Mouse (Mus musculus): ENCODE results near the gene Shroom2. TPM values are rescaled to one million over a fixed set of nuclear protein-coding genes. Genes with fewer than 3 reads are reported as not detected.

Gene Shroom2
- total and polyA plus RNA-seq, 3 experiments = 0.09 TPM; not detected in 2

DNA sequence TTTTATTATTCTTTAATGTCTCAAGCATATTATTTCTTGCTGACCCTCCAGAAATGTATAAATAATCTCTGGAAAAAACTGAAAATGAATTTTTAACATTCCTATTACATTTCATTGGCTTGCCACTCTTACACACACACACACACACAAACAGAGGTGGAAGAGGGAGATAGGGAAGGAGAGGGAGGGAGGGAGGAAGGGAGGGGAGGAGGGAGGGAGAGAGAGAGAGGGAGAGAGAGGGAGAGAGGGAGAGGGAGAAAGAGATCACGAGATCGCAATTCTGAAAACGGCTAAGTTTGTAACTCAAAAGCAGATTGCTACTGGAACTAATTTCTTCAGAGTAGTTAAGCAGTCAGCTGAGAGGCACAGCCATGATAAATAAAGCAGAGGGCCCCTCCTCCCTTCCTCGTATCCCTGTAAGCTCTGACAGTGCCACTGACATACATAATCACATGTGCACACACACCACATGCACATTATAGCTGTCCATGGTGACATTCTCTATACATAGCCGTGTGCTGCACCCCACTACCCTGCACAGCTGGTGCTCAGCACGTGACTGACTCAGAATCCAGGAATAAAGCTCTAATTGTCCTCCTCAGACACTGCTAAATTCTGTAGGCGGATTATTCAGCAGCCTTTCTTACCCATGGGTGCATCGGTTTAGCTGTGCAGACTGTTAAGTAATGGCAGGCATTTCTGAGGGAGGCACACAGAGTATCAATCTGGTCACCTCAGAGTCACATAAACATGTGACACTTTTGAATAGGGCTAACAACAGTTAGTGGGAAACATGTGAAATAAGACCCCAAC, 113.3 kb downstream of the Shroom2 start:
- Histone ChIP-seq H3K4me3 (replicated peaks in 1 of 3; ENCODE audit: low read depth in 2 of 3, low read length in 2 of 3, poor library complexity in 1 of 3) (no peak overlapping the region), H3K9ac (ENCODE audit: insufficient read depth, low read depth) (no peak overlapping the region), H3K79me2 (replicated peaks; ENCODE audit: control insufficient read depth, extremely low read depth, insufficient read depth, poor library complexity, severe bottlenecking) (no peaks in the 10 kb centered on the region), H3K9me3 (replicated peaks; ENCODE audit: low read length) (no peaks in the 10 kb centered on the region), H3K27ac (ENCODE audit: insufficient read depth, low read depth) (no peak overlapping the region), H3K27me3 (replicated peaks) (no peaks in the 10 kb centered on the region), H3K36me3 (replicated peaks in 1 of 2; ENCODE audit: control insufficient read depth in 1 of 2, insufficient read depth in 1 of 2, low read length in 1 of 2) (no peaks in the 10 kb centered on the region), H3K4me2 (ENCODE audit: insufficient read depth, low read depth, poor library complexity, severe bottlenecking) (no peak overlapping the region), H3K4me1 (ENCODE audit: control insufficient read depth in 1 of 2, insufficient read depth in 2 of 2) (no peaks in the 10 kb centered on the region)
- dilution Hi-C loops (cut with MboI; ENCODE audit: extremely low pct_ligation_motif_present, extremely low pct_unique_long_range_greater_than_20kb, low sequenced_read_pairs) = no loop called here
- in situ Hi-C loops (cut with MboI; ENCODE audit: low pct_ligation_motif_present, low pct_unique_long_range_greater_than_20kb, low sequenced_read_pairs) = no loop called here
- TF ChIP-seq CHD1 (IDR thresholded peaks at IDR 0.05; ENCODE audit: low read depth, low read length) (no peak), IRF4 (IDR thresholded peaks at IDR 0.05; ENCODE audit: low read depth, low read length) (no peak), JUND (conservative IDR thresholded peaks at IDR 0.05; ENCODE audit: low read depth, low read length) (no peak), SMC3 (IDR thresholded peaks at IDR 0.05; ENCODE audit: low read depth, low read length) (no peak), BHLHE40 (IDR thresholded peaks at IDR 0.05; ENCODE audit: low read depth, low read length) (no peak), EP300 (IDR thresholded peaks at IDR 0.05; ENCODE audit: low read length) (no peak), CTCF (conservative IDR thresholded peaks at IDR 0.05 in 1 of 2, IDR thresholded peaks at IDR 0.05 in 1 of 2; ENCODE audit: low read depth in 2 of 2, low read length in 2 of 2) (no peak), UBTF (IDR thresholded peaks at IDR 0.05; ENCODE audit: low read depth, low read length) (no peak), HCFC1 (IDR thresholded peaks at IDR 0.05; ENCODE audit: low read depth, low read length) (no peak), NELFE (IDR thresholded peaks at IDR 0.05; ENCODE audit: low read depth, low read length) (no peak), SIN3A (IDR thresholded peaks at IDR 0.05; ENCODE audit: low read length) (no peak), ETS1 (conservative IDR thresholded peaks at IDR 0.05; ENCODE audit: low read depth, low read length) (no peak)
- DNase-seq (ENCODE audit: extremely low read depth) = no peak

DNA sequence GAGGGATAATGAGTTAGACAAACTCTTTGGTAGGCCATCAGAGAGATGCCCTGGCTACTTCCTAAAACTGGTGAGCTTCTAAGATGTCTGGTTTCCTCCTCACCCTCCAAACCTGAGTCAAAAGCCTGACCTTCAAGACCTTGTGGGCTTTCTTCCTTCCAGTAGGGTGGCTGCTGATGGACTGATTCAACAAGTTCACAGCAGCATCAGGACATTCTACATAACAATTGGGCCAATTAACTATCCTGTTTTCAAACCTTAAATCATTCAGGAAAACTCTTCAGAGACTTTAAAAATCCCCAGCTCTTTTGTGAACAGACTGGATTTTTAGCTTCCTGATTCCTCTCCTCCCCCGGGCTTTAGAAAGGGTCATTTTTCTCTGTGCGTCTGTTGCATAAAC, 116.6 kb downstream of the Shroom2 start:
- Histone ChIP-seq H3K4me1 (ENCODE audit: control insufficient read depth in 1 of 2, insufficient read depth in 2 of 2) (no peaks in the 10 kb centered on the region), H3K27ac (ENCODE audit: insufficient read depth, low read depth) (no peak overlapping the region), H3K79me2 (replicated peaks; ENCODE audit: control insufficient read depth, extremely low read depth, insufficient read depth, poor library complexity, severe bottlenecking) (no peaks in the 10 kb centered on the region), H3K9ac (ENCODE audit: insufficient read depth, low read depth) (no peak overlapping the region), H3K4me3 (replicated peaks in 1 of 3; ENCODE audit: low read depth in 2 of 3, low read length in 2 of 3, poor library complexity in 1 of 3) (no peak overlapping the region), H3K36me3 (replicated peaks in 1 of 2; ENCODE audit: control insufficient read depth in 1 of 2, insufficient read depth in 1 of 2, low read length in 1 of 2) (no peaks in the 10 kb centered on the region), H3K27me3 (replicated peaks) (no peaks in the 10 kb centered on the region), H3K9me3 (replicated peaks; ENCODE audit: low read length) (no peaks in the 10 kb centered on the region), H3K4me2 (ENCODE audit: insufficient read depth, low read depth, poor library complexity, severe bottlenecking) (no peak overlapping the region)
- in situ Hi-C loops (cut with MboI; ENCODE audit: low pct_ligation_motif_present, low pct_unique_long_range_greater_than_20kb, low sequenced_read_pairs) = no loop called here
- DNase-seq (ENCODE audit: extremely low read depth) = no peak
- dilution Hi-C loops (cut with MboI; ENCODE audit: extremely low pct_ligation_motif_present, extremely low pct_unique_long_range_greater_than_20kb, low sequenced_read_pairs) = no loop called here
- no peak for TF ChIP-seq PAX5 (IDR thresholded peaks at IDR 0.05; ENCODE audit: low read length)
- no peak for TF ChIP-seq ZC3H11A (IDR thresholded peaks at IDR 0.05; ENCODE audit: low read depth, low read length)
- no peak for TF ChIP-seq BHLHE40 (IDR thresholded peaks at IDR 0.05; ENCODE audit: low read depth, low read length)
- no peak for TF ChIP-seq MEF2A (IDR thresholded peaks at IDR 0.05; ENCODE audit: borderline replicate concordance, low read depth, low read length)
- no peak for TF ChIP-seq ELF1 (IDR thresholded peaks at IDR 0.05; ENCODE audit: low read depth, low read length)
- no peak for TF ChIP-seq MAZ (IDR thresholded peaks at IDR 0.05; ENCODE audit: low read depth, low read length)
- TF ChIP-seq E2F4 (IDR thresholded peaks at IDR 0.05; ENCODE audit: insufficient replicate concordance, low read depth, low read length) = no peak
- no peak for TF ChIP-seq MAFK (IDR thresholded peaks at IDR 0.05; ENCODE audit: insufficient replicate concordance, low read length)
- TF ChIP-seq SIN3A (IDR thresholded peaks at IDR 0.05; ENCODE audit: low read length) = no peak
- no peak for TF ChIP-seq MAX (IDR thresholded peaks at IDR 0.05; ENCODE audit: low read length)
- TF ChIP-seq ETS1 (conservative IDR thresholded peaks at IDR 0.05; ENCODE audit: low read depth, low read length) = no peak
- TF ChIP-seq TBP (conservative IDR thresholded peaks at IDR 0.05; ENCODE audit: low read depth, low read length) = no peak
- TF ChIP-seq POLR2AphosphoS2 (IDR thresholded peaks at IDR 0.05; ENCODE audit: low read depth, low read length) = no peak

Data from CH12.LX (cell line).